Mouse (Mus musculus): ENCODE measurements around the gene Thra. TPM values are rescaled to one million over a fixed set of nuclear protein-coding genes. Genes with fewer than 3 reads are reported as not detected.
A peak's percentile ranks its signal among the peaks of the same experiment; 100 is the strongest.

The Thra gene
- polyA plus RNA-seq, 1 experiment = 28.1 TPM

- no peaks in the 10 kb centered on the region for H3K27me3 ChIP-seq (ENCODE audit: control insufficient read depth, insufficient read depth, insufficient read length)
- H3K36me3 ChIP-seq (ENCODE audit: control insufficient read depth, insufficient read depth) = no peaks in the 10 kb centered on the region
- H3ac ChIP-seq (ENCODE audit: control insufficient read depth, insufficient read length, low read depth) = no peak overlapping the region
- TF ChIP-seq CEBPB (IDR thresholded peaks at IDR 0.05; ENCODE audit: low read depth) (no peak), USF1 (IDR thresholded peaks at IDR 0.05; ENCODE audit: low read depth) (no peak), CTCF (IDR thresholded peaks at IDR 0.05; ENCODE audit: control insufficient read depth, insufficient read depth, insufficient read length) (no peak), MAX (IDR thresholded peaks at IDR 0.05) (no peak), MYOD1 (IDR thresholded peaks at IDR 0.05; ENCODE audit: control insufficient read depth, insufficient read length, low read depth) (no peak), MYOG (IDR thresholded peaks at IDR 0.05; ENCODE audit: control insufficient read depth, extremely low read depth, insufficient read length) (no peak)
- peaks cover 3% of the 10 kb centered on the region for H3K79me3 ChIP-seq (ENCODE audit: low read depth)
- no peak overlapping the region for H3K4me3 ChIP-seq (ENCODE audit: insufficient read depth, poor library complexity, severe bottlenecking)
- peaks cover 23% of the 10 kb centered on the region for H3K79me2 ChIP-seq (ENCODE audit: control insufficient read depth, insufficient read depth)
Measured at GRCm38 (mm10) chr11:98791448-98791847, 51.0 kb downstream of the Thra start.

- Histone ChIP-seq H3ac (ENCODE audit: control insufficient read depth, insufficient read length, low read depth) (no peak overlapping the region), H3K27me3 (ENCODE audit: control insufficient read depth, insufficient read depth, insufficient read length) (no peaks in the 10 kb centered on the region), H3K4me3 (ENCODE audit: insufficient read depth, poor library complexity, severe bottlenecking) (no peak overlapping the region), H3K79me3 (ENCODE audit: low read depth) (peaks cover 9% of the 10 kb centered on the region), H3K36me3 (ENCODE audit: control insufficient read depth, insufficient read depth) (no peaks in the 10 kb centered on the region), H3K79me2 (ENCODE audit: control insufficient read depth, insufficient read depth) (peaks cover 29% of the 10 kb centered on the region)
- TF ChIP-seq USF1 (IDR thresholded peaks at IDR 0.05; ENCODE audit: low read depth) = no peak
- no peak for TF ChIP-seq MYOG (IDR thresholded peaks at IDR 0.05; ENCODE audit: control insufficient read depth, extremely low read depth, insufficient read length)
- no peak for TF ChIP-seq FOSL1 (IDR thresholded peaks at IDR 0.05; ENCODE audit: insufficient read depth, low read length, poor library complexity, severe bottlenecking)
- TF ChIP-seq MYOD1 (IDR thresholded peaks at IDR 0.05; ENCODE audit: control insufficient read depth, insufficient read length, low read depth) = no peak
- TF ChIP-seq CEBPB (IDR thresholded peaks at IDR 0.05; ENCODE audit: low read depth) = no peak
- no peak for TF ChIP-seq CTCF (IDR thresholded peaks at IDR 0.05; ENCODE audit: control insufficient read depth, insufficient read depth, insufficient read length)
- TF ChIP-seq MAX (IDR thresholded peaks at IDR 0.05) = no peak
Measured at GRCm38 (mm10) chr11:98792081-98792480, 51.6 kb downstream of the Thra start.

DNA sequence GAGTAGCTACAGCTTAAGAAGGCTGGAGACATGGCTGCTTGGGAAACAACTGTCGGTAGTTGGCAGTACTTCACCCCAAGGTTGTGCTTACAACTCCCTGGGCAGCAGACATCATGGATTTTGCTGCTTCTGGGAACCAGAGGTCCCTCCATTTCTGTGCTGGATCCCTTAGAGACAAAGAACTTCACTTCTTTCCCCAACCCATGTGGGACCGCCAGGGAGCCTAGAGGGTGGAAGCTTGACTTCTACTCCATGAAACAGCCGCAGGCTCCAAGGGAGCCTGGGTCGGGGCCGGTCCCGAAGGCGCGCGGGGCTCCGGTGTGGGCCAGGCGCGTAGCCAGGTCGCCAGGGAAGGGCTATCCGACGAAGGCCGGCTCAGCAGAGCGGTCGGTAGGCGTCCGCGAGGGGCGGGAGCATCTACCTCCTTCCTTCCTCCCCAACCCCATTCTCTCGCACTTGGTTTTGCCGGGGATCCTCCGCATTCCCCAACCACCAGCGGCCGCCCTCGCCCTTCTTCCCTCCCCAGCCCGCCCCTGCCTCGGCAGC, 54.1 kb downstream of the Thra start:
- Histone ChIP-seq H3K79me3 (ENCODE audit: low read depth) (peaks cover 32% of the 10 kb centered on the region), H3K79me2 (ENCODE audit: control insufficient read depth, insufficient read depth) (peaks cover 53% of the 10 kb centered on the region), H3K27me3 (ENCODE audit: control insufficient read depth, insufficient read depth, insufficient read length) (no peaks in the 10 kb centered on the region), H3K4me3 (ENCODE audit: insufficient read depth, poor library complexity, severe bottlenecking) (peak overlapping the region; percentile 83), H3ac (ENCODE audit: control insufficient read depth, insufficient read length, low read depth) (peak overlapping the region; percentile 95), H3K36me3 (ENCODE audit: control insufficient read depth, insufficient read depth) (peaks cover 13% of the 10 kb centered on the region)
- TF ChIP-seq CTCF (IDR thresholded peaks at IDR 0.05; ENCODE audit: control insufficient read depth, insufficient read depth, insufficient read length) = no peak
- TF ChIP-seq MAX (IDR thresholded peaks at IDR 0.05) = peak; percentile 9
- no peak for TF ChIP-seq CEBPB (IDR thresholded peaks at IDR 0.05; ENCODE audit: low read depth)
- TF ChIP-seq MYOD1 (IDR thresholded peaks at IDR 0.05; ENCODE audit: control insufficient read depth, insufficient read length, low read depth) = no peak
- TF ChIP-seq USF1 (IDR thresholded peaks at IDR 0.05; ENCODE audit: low read depth) = no peak
- no peak for TF ChIP-seq FOSL1 (IDR thresholded peaks at IDR 0.05; ENCODE audit: insufficient read depth, low read length, poor library complexity, severe bottlenecking)

DNA sequence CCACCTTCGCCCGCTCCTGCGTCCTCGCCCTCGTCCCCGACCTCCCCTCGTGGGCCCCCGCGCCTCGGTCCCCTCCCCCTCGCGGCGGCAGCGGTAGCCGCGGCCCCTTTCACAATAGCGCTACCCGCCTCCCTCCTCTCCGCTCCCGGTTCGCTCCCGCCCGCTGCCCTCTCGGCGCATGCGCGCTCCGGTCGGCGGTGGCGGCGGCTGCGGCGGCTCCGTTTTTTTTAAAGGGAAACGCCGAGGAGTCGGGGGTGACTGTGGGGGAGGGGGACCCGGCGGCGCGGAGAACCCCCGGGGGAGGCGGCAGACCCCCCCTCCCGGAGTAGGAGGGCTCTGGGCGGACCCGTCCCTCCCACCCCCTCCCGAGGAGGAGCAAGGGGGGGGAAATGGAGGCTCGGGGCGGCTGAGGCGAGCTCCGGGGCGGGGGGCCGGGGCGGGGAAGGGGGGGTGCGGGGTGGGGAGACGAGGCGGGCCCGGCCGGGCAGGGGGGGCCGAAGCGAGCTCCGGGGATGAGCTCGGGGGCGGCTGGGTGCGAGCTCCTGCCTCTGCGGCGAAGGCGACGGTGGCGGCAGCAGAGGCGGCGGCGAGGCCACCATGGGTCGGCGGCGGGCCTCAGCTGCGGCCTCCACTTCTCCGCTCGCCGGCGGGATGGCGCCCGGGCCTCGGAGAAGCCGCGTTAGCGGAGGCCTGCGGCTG, 54.7 kb downstream of the Thra start, which contains the start of gene Msl1:
Gene Msl1 (plus strand): TSS at position 502 of the 699 bp plus-strand sequence.
- Histone ChIP-seq H3K36me3 (ENCODE audit: control insufficient read depth, insufficient read depth) (peaks cover 19% of the 10 kb centered on the region), H3K79me3 (ENCODE audit: low read depth) (peaks cover 38% of the 10 kb centered on the region)
- TF ChIP-seq USF1 (IDR thresholded peaks at IDR 0.05; ENCODE audit: low read depth) (no peak), CTCF (IDR thresholded peaks at IDR 0.05; ENCODE audit: control insufficient read depth, insufficient read depth, insufficient read length) (no peak), CEBPB (IDR thresholded peaks at IDR 0.05; ENCODE audit: low read depth) (peak; percentile 55), FOSL1 (IDR thresholded peaks at IDR 0.05; ENCODE audit: insufficient read depth, low read length, poor library complexity, severe bottlenecking) (no peak), MYOD1 (IDR thresholded peaks at IDR 0.05; ENCODE audit: control insufficient read depth, insufficient read length, low read depth) (no peak)

GRCm38 (mm10) chr11:98795714-98796514, 55.5 kb downstream of the Thra start:
- TF ChIP-seq MAX (IDR thresholded peaks at IDR 0.05) = no peak
- TF ChIP-seq FOSL1 (IDR thresholded peaks at IDR 0.05; ENCODE audit: insufficient read depth, low read length, poor library complexity, severe bottlenecking) = no peak
- no peak for TF ChIP-seq MYOG (IDR thresholded peaks at IDR 0.05; ENCODE audit: control insufficient read depth, extremely low read depth, insufficient read length)
- TF ChIP-seq CTCF (IDR thresholded peaks at IDR 0.05; ENCODE audit: control insufficient read depth, insufficient read depth, insufficient read length) = no peak
- no peak for TF ChIP-seq CEBPB (IDR thresholded peaks at IDR 0.05; ENCODE audit: low read depth)
- TF ChIP-seq USF1 (IDR thresholded peaks at IDR 0.05; ENCODE audit: low read depth) = no peak
- TF ChIP-seq MYOD1 (IDR thresholded peaks at IDR 0.05; ENCODE audit: control insufficient read depth, insufficient read length, low read depth) = no peak
- peaks cover 67% of the 10 kb centered on the region for H3K79me2 ChIP-seq (ENCODE audit: control insufficient read depth, insufficient read depth)

More for the DNA sequence above, 54.7 kb downstream of the Thra start, which contains the start of gene Msl1:
- H3K4me3 ChIP-seq (ENCODE audit: insufficient read depth, poor library complexity, severe bottlenecking) = peak within 1 kb of the TSS; percentile 83
- H3K27me3 ChIP-seq (ENCODE audit: control insufficient read depth, insufficient read depth, insufficient read length) = no peaks in the 10 kb centered on the region
- H3K79me2 ChIP-seq (ENCODE audit: control insufficient read depth, insufficient read depth) = peaks cover 60% of the 10 kb centered on the region
- H3ac ChIP-seq (ENCODE audit: control insufficient read depth, insufficient read length, low read depth) = peak within 1 kb of the TSS; percentile 95

More at GRCm38 (mm10) chr11:98795714-98796514, 55.5 kb downstream of the Thra start:
- H3ac ChIP-seq (ENCODE audit: control insufficient read depth, insufficient read length, low read depth) = peak overlapping the region; percentile 92
- peaks cover 45% of the 10 kb centered on the region for H3K79me3 ChIP-seq (ENCODE audit: low read depth)
- peaks cover 26% of the 10 kb centered on the region for H3K36me3 ChIP-seq (ENCODE audit: control insufficient read depth, insufficient read depth)
- H3K27me3 ChIP-seq (ENCODE audit: control insufficient read depth, insufficient read depth, insufficient read length) = no peaks in the 10 kb centered on the region
- H3K4me3 ChIP-seq (ENCODE audit: insufficient read depth, poor library complexity, severe bottlenecking) = peak overlapping the region; percentile 83
